Mouse (Mus musculus) liver, adult 2 months (tissue): ENCODE data around the gene Olfr108. TPM values are rescaled to one million over a fixed set of nuclear protein-coding genes. Genes with fewer than 3 reads are reported as not detected.

Experiments
- DNase-seq: peaks from one replicate; pipeline ENCODE4 v3.0.0-alpha.2; 2011; ENCODE audit warnings: low read depth, low spot score; ENCODE audit errors: extremely low read depth
- H3K27ac ChIP-seq: fragments of 200-500 bp; replicated peaks from 2 replicates; pipeline ENCODE4 v1.5.1; 2012; ENCODE audit warnings: low read depth, mild to moderate bottlenecking, control low read depth, inconsistent platforms, low read length; ENCODE audit not compliant: insufficient read depth
- H3K27me3 ChIP-seq: fragments of 200-500 bp; 2 replicates; pipeline ENCODE4 v1.6.1; 2012; ENCODE audit warnings: mild to moderate bottlenecking, moderate library complexity, low read length, inconsistent platforms; ENCODE audit not compliant: control insufficient read depth, insufficient read depth
- H3K36me3 ChIP-seq: fragments of 200-500 bp; 2 replicates; pipeline ENCODE4 v1.6.1; 2012; ENCODE audit warnings: low read length, inconsistent platforms; ENCODE audit not compliant: control insufficient read depth, insufficient read depth
- H3K4me1 ChIP-seq: fragments of 200-500 bp; 2 replicates; pipeline ENCODE4 v1.6.1; 2011; ENCODE audit warnings: low read length; ENCODE audit not compliant: control insufficient read depth, insufficient read depth
- H3K4me3 ChIP-seq: fragments of 200-500 bp; 2 replicates; pipeline ENCODE4 v1.5.1; 2011; ENCODE audit warnings: low read depth, mild to moderate bottlenecking, control low read depth, low read length, moderate library complexity; ENCODE audit not compliant: insufficient read depth
- H3K79me2 ChIP-seq: fragments of 200-500 bp; 2 replicates; pipeline ENCODE4 v1.6.1; 2012; ENCODE audit warnings: inconsistent platforms, mild to moderate bottlenecking, low read length, moderate library complexity; ENCODE audit not compliant: control insufficient read depth, insufficient read depth
- H3K9ac ChIP-seq: fragments of 200-500 bp; 2 replicates; pipeline ENCODE4 v1.6.1; 2012; ENCODE audit warnings: low read depth, mild to moderate bottlenecking, control low read depth, inconsistent platforms, low read length
- CTCF ChIP-seq: fragments of 200-500 bp; IDR thresholded peaks from 2 replicates; pipeline ENCODE4 v1.5.1; 2011; ENCODE audit warnings: low read depth, low read length, control low read depth
- POLR2A ChIP-seq: fragments of 200-500 bp; IDR thresholded peaks from 2 replicates; pipeline ENCODE4 v1.6.1; 2011; ENCODE audit warnings: low read length, control low read depth; ENCODE audit not compliant: insufficient read depth; ENCODE audit errors: extremely low read depth
- WGBS: fragments of 180-500 bp; shearing (Covaris S2); methylation state at CpG from one replicate; pipeline ENCODE4 v1.1.7; 2018; 5-methylcytosine and 5-hydroxymethylcytosine counted together
- polyA plus RNA-seq: library from polyadenylated mRNA; depleted of rRNA; stranded (reverse); fragments of >200 nt; gene quantifications from 2 replicates; pipeline ENCODE4 v1.2.3, GENCODE M21; 2012; rRNA removed
- total RNA-seq: library from RNA; depleted of rRNA; stranded (reverse); fragments of >200 nt; gene quantifications from 2 replicates; pipeline ENCODE4 v1.2.3, GENCODE M21; 2014; rRNA removed

Gene Olfr108
- total RNA-seq = not detected in 2 replicates
- not detected in 2 replicates for polyA plus RNA-seq

DNA sequence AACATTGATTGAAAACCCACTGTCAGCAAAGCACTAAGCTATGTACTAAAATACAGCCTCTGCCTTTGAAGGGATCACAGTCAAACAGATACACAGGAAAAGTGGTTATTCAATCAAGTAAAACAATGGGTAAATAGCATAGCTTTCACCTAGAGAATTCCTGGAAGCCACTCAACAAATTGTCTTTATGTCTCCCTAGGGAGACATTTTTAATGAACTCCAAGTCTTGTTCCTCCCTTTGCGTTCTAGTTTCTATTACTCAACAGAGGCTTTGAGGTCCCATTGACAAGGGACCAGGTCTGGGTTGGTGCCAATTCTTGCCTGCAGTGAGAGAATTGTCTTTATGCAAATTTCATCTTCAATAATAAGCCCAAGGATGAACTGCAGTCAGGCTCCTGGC is at the start of gene Olfr108:
Olfr108 (plus strand) TSS at position 301 of the 400 bp plus-strand sequence.
- no peak within 1 kb of the TSS for H3K9ac ChIP-seq
- WGBS = 79% methylated on average over 1 of the region's 1 CpGs
- TF ChIP-seq POLR2A (no peak), CTCF (no peak)
- no peaks in the 10 kb centered on the region for H3K36me3 ChIP-seq
- H3K4me1 ChIP-seq = no peaks in the 10 kb centered on the region
- no peaks in the 10 kb centered on the region for H3K79me2 ChIP-seq
- DNase-seq = no peak
- no peak within 1 kb of the TSS for H3K4me3 ChIP-seq
- no peak within 1 kb of the TSS for H3K27ac ChIP-seq
- H3K27me3 ChIP-seq = no peaks in the 10 kb centered on the region

DNA sequence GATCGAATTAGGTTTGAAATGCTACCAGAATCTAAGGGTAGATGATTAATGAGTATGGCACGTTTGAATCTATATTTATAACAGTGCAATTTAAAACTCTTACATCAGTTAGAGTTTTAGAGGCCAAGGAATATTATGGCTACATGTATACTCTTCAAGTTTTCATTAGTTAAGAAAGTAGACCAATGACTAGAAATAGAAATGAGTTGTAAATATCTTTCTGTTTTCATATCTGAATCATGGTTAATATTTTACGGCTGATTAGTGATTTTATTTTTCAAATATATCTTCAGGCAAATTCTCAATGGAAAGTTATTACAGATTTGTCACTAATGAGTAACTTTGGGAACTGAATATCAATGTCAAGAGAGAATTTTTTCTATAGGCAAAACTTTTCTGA is 46.4 kb upstream of the Olfr108 start, which contains the start of gene Olfr107:
Olfr107 (plus strand) TSS at position 301 of the 400 bp plus-strand sequence.
- TF ChIP-seq CTCF = no peak
- TF ChIP-seq POLR2A = no peak
- H3K9ac ChIP-seq = no peak within 1 kb of the TSS
- H3K4me1 ChIP-seq = no peaks in the 10 kb centered on the region
- H3K79me2 ChIP-seq = no peaks in the 10 kb centered on the region
- 64% methylated on average over 3 of the region's 3 CpGs for WGBS
- no peaks in the 10 kb centered on the region for H3K36me3 ChIP-seq
- no peak within 1 kb of the TSS for H3K27ac ChIP-seq
- DNase-seq = no peak
- H3K4me3 ChIP-seq = no peak within 1 kb of the TSS
- H3K27me3 ChIP-seq = no peaks in the 10 kb centered on the region

DNA sequence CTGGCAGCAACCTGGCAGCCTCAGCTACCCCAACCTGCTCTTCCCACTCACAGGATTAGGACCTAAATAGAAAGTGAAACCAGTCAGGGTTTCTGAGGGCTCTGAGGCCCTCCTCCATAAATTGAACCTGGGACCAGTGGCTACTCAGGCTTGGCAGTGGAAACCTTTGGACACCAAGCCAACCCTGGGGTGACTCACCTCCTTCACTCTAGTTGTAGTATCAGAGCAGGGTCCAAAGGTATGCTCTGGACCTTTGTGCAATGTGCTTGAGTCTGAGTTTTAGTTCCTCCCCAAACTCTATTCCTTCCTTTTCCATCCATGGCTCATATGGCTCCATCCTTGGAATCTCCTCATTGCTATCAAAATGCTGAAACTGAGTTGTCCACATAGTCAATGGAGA is 31.9 kb upstream of the Olfr108 start:
- Histone ChIP-seq H3K4me3 (no peak overlapping the region), H3K9ac (no peak overlapping the region), H3K79me2 (no peaks in the 10 kb centered on the region), H3K4me1 (no peaks in the 10 kb centered on the region), H3K36me3 (no peaks in the 10 kb centered on the region), H3K27ac (no peak overlapping the region), H3K27me3 (no peaks in the 10 kb centered on the region)
- peak; percentile 7 for DNase-seq
- no peak for TF ChIP-seq CTCF
- no peak for TF ChIP-seq POLR2A

DNA sequence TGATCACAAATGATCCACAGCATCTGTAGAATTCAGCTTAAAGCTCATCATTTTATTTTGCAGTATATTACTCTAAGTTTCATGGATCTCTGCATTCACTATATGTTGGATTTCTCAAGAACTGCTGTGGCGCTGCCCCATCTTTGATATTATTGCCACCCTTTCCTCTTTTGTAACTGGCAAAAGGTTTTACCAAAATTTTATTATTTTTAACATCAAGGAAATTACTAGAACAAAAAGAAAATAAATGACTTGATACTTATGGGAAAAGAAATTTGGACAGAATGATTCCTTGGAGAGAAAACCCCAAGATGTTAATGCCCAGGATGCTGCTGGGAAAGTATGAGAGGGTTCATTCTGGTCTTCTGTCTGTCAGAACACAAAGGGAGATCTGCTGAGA is 13.3 kb downstream of the Olfr108 start, which contains the start of gene Olfr109:
Olfr109 (plus strand) TSS at position 301 of the 400 bp plus-strand sequence.
- no peak for DNase-seq
- H3K4me1 ChIP-seq = no peaks in the 10 kb centered on the region
- TF ChIP-seq POLR2A = no peak
- TF ChIP-seq CTCF = no peak
- WGBS = 90% methylated on average over 1 of the region's 1 CpGs
- H3K9ac ChIP-seq = no peak within 1 kb of the TSS
- H3K79me2 ChIP-seq = no peaks in the 10 kb centered on the region
- H3K4me3 ChIP-seq = no peak within 1 kb of the TSS
- H3K27ac ChIP-seq = no peak within 1 kb of the TSS
- no peaks in the 10 kb centered on the region for H3K36me3 ChIP-seq
- H3K27me3 ChIP-seq = no peaks in the 10 kb centered on the region

DNA sequence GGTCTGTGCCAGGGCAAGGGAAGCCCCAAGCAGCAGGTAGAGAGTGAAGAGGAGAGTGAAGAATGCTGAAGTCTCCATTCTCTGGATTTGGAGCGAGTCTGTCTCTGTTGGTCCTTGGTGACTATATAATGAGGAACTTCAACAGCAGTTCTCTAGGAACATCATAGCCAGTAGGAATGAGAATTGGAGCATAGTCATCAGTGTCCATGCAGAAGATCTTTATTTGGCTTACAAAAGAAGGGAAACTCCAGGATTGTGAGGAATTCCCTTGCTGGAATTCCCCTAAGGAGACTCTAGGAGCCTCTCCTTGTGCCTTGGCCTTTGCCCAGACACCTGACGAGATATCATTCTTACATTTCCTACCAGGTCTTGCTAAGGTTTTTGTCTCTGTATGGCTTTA is 38.2 kb downstream of the Olfr108 start, which contains the start of gene H2-M2:
H2-M2 (minus strand) TSS at position 101 of the 400 bp plus-strand sequence.
- TF ChIP-seq POLR2A = no peak
- TF ChIP-seq CTCF = no peak
- Histone ChIP-seq H3K36me3 (no peaks in the 10 kb centered on the region), H3K27ac (no peak within 1 kb of the TSS), H3K27me3 (no peaks in the 10 kb centered on the region), H3K4me3 (no peak within 1 kb of the TSS), H3K79me2 (no peaks in the 10 kb centered on the region), H3K9ac (no peak within 1 kb of the TSS), H3K4me1 (no peaks in the 10 kb centered on the region)
- WGBS = 65% methylated on average over 2 of the region's 2 CpGs
- no peak for DNase-seq

DNA sequence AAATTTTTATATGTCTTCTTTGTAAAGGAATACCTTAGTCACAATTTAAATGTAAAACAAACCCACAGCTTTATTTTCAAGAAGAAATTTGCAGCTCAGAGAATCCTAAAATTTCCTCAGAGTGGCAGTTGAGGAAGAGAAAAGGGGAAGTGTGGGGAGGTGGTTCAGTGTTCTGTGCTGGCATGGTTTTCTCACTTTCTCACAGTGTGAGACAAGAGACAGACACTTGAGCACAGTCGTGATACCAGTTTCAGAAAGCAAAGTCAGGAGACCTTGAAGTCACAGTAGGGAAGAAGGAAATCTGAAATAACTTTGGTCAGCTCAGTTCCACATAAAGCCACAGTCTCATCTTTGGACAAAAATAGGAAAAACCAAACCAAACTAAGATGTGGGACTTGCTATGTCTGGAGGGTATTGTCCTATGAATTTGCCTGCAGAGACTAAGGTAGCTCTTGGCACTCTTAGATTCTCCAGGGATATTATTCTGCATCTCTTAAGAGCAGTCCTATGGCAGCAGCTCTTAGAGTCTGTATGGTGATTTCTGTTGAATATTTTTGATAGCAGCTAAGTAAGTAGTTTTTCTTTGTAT is 46.7 kb downstream of the Olfr108 start, which contains the start of gene Olfr110:
Olfr110 (plus strand) TSS at position 539 of the 589 bp plus-strand sequence.
- no peak within 1 kb of the TSS for H3K27ac ChIP-seq
- H3K27me3 ChIP-seq = no peaks in the 10 kb centered on the region
- DNase-seq = peak; percentile 10
- WGBS = 38% methylated on average over 1 of the region's 1 CpGs
- TF ChIP-seq POLR2A (no peak), CTCF (no peak)
- no peaks in the 10 kb centered on the region for H3K4me1 ChIP-seq
- H3K79me2 ChIP-seq = no peaks in the 10 kb centered on the region
- no peaks in the 10 kb centered on the region for H3K36me3 ChIP-seq
- no peak within 1 kb of the TSS for H3K9ac ChIP-seq
- no peak within 1 kb of the TSS for H3K4me3 ChIP-seq

Other genes starting within 250 kb of the Olfr108 start
- gene Olfr94, start 244.5 kb upstream of the Olfr108 start, total RNA-seq = not detected in 2 replicates
- gene Olfr94, start 244.5 kb upstream of the Olfr108 start, polyA plus RNA-seq = not detected in 2 replicates
- gene Olfr95, start 232.4 kb upstream of the Olfr108 start, total RNA-seq = not detected in 2 replicates
- not detected in 2 replicates for gene Olfr95, start 232.4 kb upstream of the Olfr108 start, polyA plus RNA-seq
- not detected in 2 replicates for gene Olfr96, start 225.3 kb upstream of the Olfr108 start, total RNA-seq
- gene Olfr96, start 225.3 kb upstream of the Olfr108 start, polyA plus RNA-seq = not detected in 2 replicates
- not detected in 2 replicates for gene Olfr97, start 208.2 kb upstream of the Olfr108 start, total RNA-seq
- gene Olfr97, start 208.2 kb upstream of the Olfr108 start, polyA plus RNA-seq = not detected in 2 replicates
- gene Olfr98, start 181.7 kb upstream of the Olfr108 start, total RNA-seq = not detected in 2 replicates
- gene Olfr98, start 181.7 kb upstream of the Olfr108 start, polyA plus RNA-seq = not detected in 2 replicates
- 4.4 and 4.5 TPM in 2 replicates for gene H2-M3, start 175.3 kb upstream of the Olfr108 start, total RNA-seq
- 1.7 and 3.3 TPM in 2 replicates for gene H2-M3, start 175.3 kb upstream of the Olfr108 start, polyA plus RNA-seq
- not detected in 2 replicates for gene Olfr99, start 162.0 kb upstream of the Olfr108 start, total RNA-seq
- not detected in 2 replicates for gene Olfr99, start 162.0 kb upstream of the Olfr108 start, polyA plus RNA-seq
- gene Olfr101, start 141.2 kb upstream of the Olfr108 start, total RNA-seq = not detected in 2 replicates
- not detected in 2 replicates for gene Olfr101, start 141.2 kb upstream of the Olfr108 start, polyA plus RNA-seq
- gene Olfr102, start 128.4 kb upstream of the Olfr108 start, total RNA-seq = not detected in 2 replicates
- gene Olfr102, start 128.4 kb upstream of the Olfr108 start, polyA plus RNA-seq = not detected in 2 replicates
- gene Olfr103, start 105.8 kb upstream of the Olfr108 start, total RNA-seq = not detected in 2 replicates
- not detected in 2 replicates for gene Olfr103, start 105.8 kb upstream of the Olfr108 start, polyA plus RNA-seq
- not detected in 2 replicates for gene Olfr104-ps, start 85.9 kb upstream of the Olfr108 start, total RNA-seq
- gene Olfr104-ps, start 85.9 kb upstream of the Olfr108 start, polyA plus RNA-seq = not detected in 2 replicates
- gene Olfr105-ps, start 66.4 kb upstream of the Olfr108 start, total RNA-seq = not detected in 2 replicates
- not detected in 2 replicates for gene Olfr105-ps, start 66.4 kb upstream of the Olfr108 start, polyA plus RNA-seq
- not detected in 2 replicates for gene Olfr106-ps, start 55.1 kb upstream of the Olfr108 start, total RNA-seq
- gene Olfr106-ps, start 55.1 kb upstream of the Olfr108 start, polyA plus RNA-seq = not detected in 2 replicates
- gene Olfr107, start 46.3 kb upstream of the Olfr108 start, total RNA-seq = not detected in 2 replicates
- not detected in 2 replicates for gene Olfr107, start 46.3 kb upstream of the Olfr108 start, polyA plus RNA-seq
- not detected in 2 replicates for gene Olfr109, start 13.4 kb downstream of the Olfr108 start, total RNA-seq
- not detected in 2 replicates for gene Olfr109, start 13.4 kb downstream of the Olfr108 start, polyA plus RNA-seq
- 0.18 and 0.54 TPM in 2 replicates for gene H2-M2, start 38.1 kb downstream of the Olfr108 start, total RNA-seq
- gene H2-M2, start 38.1 kb downstream of the Olfr108 start, polyA plus RNA-seq = not detected in 2 replicates
- gene Olfr110, start 47.0 kb downstream of the Olfr108 start, total RNA-seq = not detected in 2 replicates
- gene Olfr110, start 47.0 kb downstream of the Olfr108 start, polyA plus RNA-seq = not detected in 2 replicates
- not detected in 2 replicates for gene Olfr111, start 62.5 kb downstream of the Olfr108 start, total RNA-seq
- gene Olfr111, start 62.5 kb downstream of the Olfr108 start, polyA plus RNA-seq = not detected in 2 replicates
- not detected in 2 replicates for gene Olfr112, start 124.0 kb downstream of the Olfr108 start, total RNA-seq
- not detected in 2 replicates for gene Olfr112, start 124.0 kb downstream of the Olfr108 start, polyA plus RNA-seq
- not detected in 2 replicates for gene Olfr113, start 132.2 kb downstream of the Olfr108 start, total RNA-seq
- not detected in 2 replicates for gene Olfr113, start 132.2 kb downstream of the Olfr108 start, polyA plus RNA-seq
- gene Olfr114, start 147.3 kb downstream of the Olfr108 start, total RNA-seq = not detected in 2 replicates
- gene Olfr114, start 147.3 kb downstream of the Olfr108 start, polyA plus RNA-seq = not detected in 2 replicates
- gene Olfr115, start 181.6 kb downstream of the Olfr108 start, total RNA-seq = not detected in 2 replicates
- not detected in 2 replicates for gene Olfr115, start 181.6 kb downstream of the Olfr108 start, polyA plus RNA-seq
- gene Olfr116, start 181.7 kb downstream of the Olfr108 start, total RNA-seq = not detected in 2 replicates
- not detected in 2 replicates for gene Olfr116, start 181.7 kb downstream of the Olfr108 start, polyA plus RNA-seq
- not detected in 2 replicates for gene Olfr117, start 218.3 kb downstream of the Olfr108 start, total RNA-seq
- not detected in 2 replicates for gene Olfr117, start 218.3 kb downstream of the Olfr108 start, polyA plus RNA-seq
- gene Olfr118, start 221.5 kb downstream of the Olfr108 start, total RNA-seq = not detected in 2 replicates
- gene Olfr118, start 221.5 kb downstream of the Olfr108 start, polyA plus RNA-seq = not detected in 2 replicates